Mouse (Mus musculus) ZHBTc4 (cell line): ENCODE results near the gene Gm9887.
A peak's percentile ranks its signal among the peaks of the same experiment; 100 is the strongest.
"Not testable (repeated sequence)": the region's sequence is repeated elsewhere in the genome, so short reads cannot be mapped to it uniquely, and the experiment has no call there.

Experiments used
- DNase-seq: peaks from one replicate; pipeline ENCODE4 v3.0.0-alpha.2; 2011; ENCODE audit warnings: low read depth, low spot score

Gene Gm9887

GRCm38 (mm10) chr12:69386281-69386732, 14.0 kb upstream of the Gm9887 start:
- DNase-seq, result not testable (repeated sequence)

- no peak for DNase-seq
Observed at GRCm38 (mm10) chr12:69385542-69386280, 13.5 kb upstream of the Gm9887 start.

- no peak for DNase-seq
Observed at GRCm38 (mm10) chr12:69384606-69385005, 12.3 kb upstream of the Gm9887 start.

- DNase-seq, result no peak
Observed at GRCm38 (mm10) chr12:69382880-69383279, 10.6 kb upstream of the Gm9887 start.

GRCm38 (mm10) chr12:69378558-69379454, 6.5 kb upstream of the Gm9887 start:
- no peak for DNase-seq

- not testable (repeated sequence) for DNase-seq
Observed at GRCm38 (mm10) chr12:69377636-69378035, 5.4 kb upstream of the Gm9887 start.

GRCm38 (mm10) chr12:69377188-69377587, 4.9 kb upstream of the Gm9887 start:
- no peak for DNase-seq

- no peak for DNase-seq
Observed at GRCm38 (mm10) chr12:69376132-69376531, 3.9 kb upstream of the Gm9887 start.

- DNase-seq, result peak; percentile 49
Observed at GRCm38 (mm10) chr12:69373850-69374766, 1.9 kb upstream of the Gm9887 start.

- peak; percentile 50 for DNase-seq
Observed at GRCm38 (mm10) chr12:69372731-69373331, 573 bp upstream of the Gm9887 start.

- peak; percentile 89 for DNase-seq
Observed at GRCm38 (mm10) chr12:69371421-69371853, 821 bp downstream of the Gm9887 start.

- no peak for DNase-seq
Observed at GRCm38 (mm10) chr12:69370936-69371335, 1.3 kb downstream of the Gm9887 start.

GRCm38 (mm10) chr12:69367557-69367956, 4.7 kb downstream of the Gm9887 start:
- no peak for DNase-seq

- DNase-seq, result peak; percentile 25
Observed at GRCm38 (mm10) chr12:69366424-69366823, 5.8 kb downstream of the Gm9887 start.

- DNase-seq, result no peak
Observed at GRCm38 (mm10) chr12:69365757-69366156, 6.5 kb downstream of the Gm9887 start.

GRCm38 (mm10) chr12:69363899-69364762, 8.1 kb downstream of the Gm9887 start:
- peak; percentile 64 for DNase-seq

- not testable (repeated sequence) for DNase-seq
Observed at GRCm38 (mm10) chr12:69363110-69363509, 9.1 kb downstream of the Gm9887 start.

GRCm38 (mm10) chr12:69362388-69362787, 9.9 kb downstream of the Gm9887 start:
- peak; percentile 57 for DNase-seq

- no peak for DNase-seq
Observed at GRCm38 (mm10) chr12:69361919-69362318, 10.3 kb downstream of the Gm9887 start.
